Mouse (Mus musculus): ENCODE data around the gene Lrrc75a. TPM values are rescaled to one million over a fixed set of nuclear protein-coding genes. Genes with fewer than 3 reads are reported as not detected.

Gene Lrrc75a
- total and polyA plus RNA-seq, 3 experiments, result 7.0 to 8.9 TPM; not detected in 1

DNA sequence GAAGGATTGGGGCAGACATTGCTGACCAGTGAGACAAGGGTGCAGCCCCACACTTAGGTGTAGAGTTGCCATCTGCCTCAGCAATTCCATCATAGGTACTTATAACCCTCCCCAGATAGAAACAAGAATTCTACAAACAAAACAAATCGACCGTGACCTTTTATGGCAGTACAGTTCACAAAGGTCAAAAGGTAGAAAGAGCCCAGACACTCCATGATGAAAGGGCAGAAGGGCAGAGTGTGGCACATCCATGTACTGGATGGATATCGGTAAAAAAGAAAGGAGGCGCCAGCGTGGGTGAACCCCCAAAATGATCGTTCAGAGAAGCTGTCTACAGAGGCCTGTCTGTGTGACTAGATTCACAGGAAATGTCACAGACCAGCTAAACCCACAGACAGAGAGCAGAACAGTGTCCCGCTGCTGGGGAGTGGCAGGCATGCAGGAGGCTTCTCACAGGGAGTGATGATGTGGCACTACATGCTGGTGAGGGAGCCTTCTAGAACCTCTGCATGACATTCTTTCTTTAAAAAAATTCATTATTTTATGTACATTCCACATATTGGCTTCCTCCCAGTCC is 30.5 kb upstream of the Lrrc75a start:
- DNase-seq (ENCODE audit: low read depth, low spot score), result no peak
- Histone ChIP-seq H3K4me3 (ENCODE audit: control insufficient read depth in 1 of 2, insufficient read depth in 1 of 2, low read depth in 2 of 2, low read length in 2 of 2) (no peak overlapping the region), H3K4me1 (ENCODE audit: control insufficient read depth in 1 of 2, insufficient read depth in 2 of 2, low read length in 2 of 2) (peaks cover 0 to 4% of the 10 kb centered on the region in 2 experiments; a peak in 2 of 4 replicates), H3K36me3 (ENCODE audit: control insufficient read depth in 1 of 2, insufficient read depth in 2 of 2, low read length in 2 of 2) (no peaks in the 10 kb centered on the region), H3K9me3 (replicated peaks; ENCODE audit: insufficient read depth, low read length) (no peaks in the 10 kb centered on the region), H3K9ac (ENCODE audit: control insufficient read depth, low read depth, low read length, poor library complexity, severe bottlenecking) (no peak overlapping the region), H3K79me2 (ENCODE audit: control insufficient read depth, insufficient read depth, low read length, poor library complexity) (no peaks in the 10 kb centered on the region), H3K27ac (ENCODE audit: control insufficient read depth, low read depth, low read length) (no peak overlapping the region), H3K27me3 (ENCODE audit: control insufficient read depth in 1 of 2, insufficient read depth in 2 of 2, low read length in 2 of 2) (no peaks in the 10 kb centered on the region; a peak in 1 of 4 replicates)
- TF ChIP-seq ETS1 (IDR thresholded peaks at IDR 0.05; ENCODE audit: low read depth, low read length) (no peak), POLR2AphosphoS5 (IDR thresholded peaks at IDR 0.05; ENCODE audit: borderline replicate concordance, low read depth, low read length) (no peak), JUND (IDR thresholded peaks at IDR 0.05; ENCODE audit: low read depth, low read length) (no peak), BHLHE40 (IDR thresholded peaks at IDR 0.05; ENCODE audit: borderline replicate concordance, low read depth, low read length) (no peak), CHD1 (IDR thresholded peaks at IDR 0.05; ENCODE audit: low read depth, low read length) (no peak), SIN3A (IDR thresholded peaks at IDR 0.05; ENCODE audit: low read length) (no peak), E2F4 (IDR thresholded peaks at IDR 0.05; ENCODE audit: borderline replicate concordance, low read depth, low read length) (no peak), TBP (IDR thresholded peaks at IDR 0.05; ENCODE audit: low read depth, low read length) (no peak), USF1 (IDR thresholded peaks at IDR 0.05; ENCODE audit: low read depth, low read length) (no peak), TAL1 (IDR thresholded peaks at IDR 0.05; ENCODE audit: low read length) (no peak), KAT2A (conservative IDR thresholded peaks at IDR 0.05; ENCODE audit: low read depth, low read length) (no peak), POLR2AphosphoS2 (IDR thresholded peaks at IDR 0.05; ENCODE audit: low read length) (no peak), SMC3 (IDR thresholded peaks at IDR 0.05; ENCODE audit: low read depth, low read length) (no peak)

DNA sequence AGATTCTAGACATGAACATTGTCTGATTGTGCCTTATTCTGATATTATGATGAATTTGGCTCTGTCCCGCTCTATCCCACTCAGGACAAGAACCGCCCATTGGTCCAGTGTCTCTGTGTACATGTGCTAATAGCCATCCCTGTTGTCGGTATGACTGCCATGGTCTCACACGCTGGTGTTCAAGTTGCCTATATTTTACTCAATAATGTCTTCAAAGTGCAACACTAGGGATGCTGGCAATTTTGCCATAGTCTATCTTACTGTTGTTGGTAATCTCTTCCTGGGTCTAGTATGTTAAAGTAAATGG is 27.9 kb upstream of the Lrrc75a start:
- DNase-seq (ENCODE audit: low read depth, low spot score), result no peak
- H3K9me3 ChIP-seq (replicated peaks; ENCODE audit: insufficient read depth, low read length), result no peaks in the 10 kb centered on the region
- H3K4me1 ChIP-seq (ENCODE audit: control insufficient read depth in 1 of 2, insufficient read depth in 2 of 2, low read length in 2 of 2), result peaks cover 0 to 4% of the 10 kb centered on the region in 2 experiments; a peak in 2 of 4 replicates
- TF ChIP-seq ELF1 (IDR thresholded peaks at IDR 0.05; ENCODE audit: low read depth, low read length), result no peak
- no peak for TF ChIP-seq MAFK (IDR thresholded peaks at IDR 0.05; ENCODE audit: borderline replicate concordance, low read depth, low read length)
- no peak for TF ChIP-seq TAL1 (IDR thresholded peaks at IDR 0.05; ENCODE audit: low read length)
- TF ChIP-seq RAD21 (IDR thresholded peaks at IDR 0.05; ENCODE audit: low read depth, low read length), result no peak
- no peak for TF ChIP-seq ETS1 (IDR thresholded peaks at IDR 0.05; ENCODE audit: low read depth, low read length)
- no peak for TF ChIP-seq POLR2AphosphoS5 (IDR thresholded peaks at IDR 0.05; ENCODE audit: borderline replicate concordance, low read depth, low read length)
- no peak for TF ChIP-seq ZC3H11A (IDR thresholded peaks at IDR 0.05; ENCODE audit: low read depth, low read length)
- no peak for TF ChIP-seq CHD2 (IDR thresholded peaks at IDR 0.05; ENCODE audit: low read length)
- TF ChIP-seq POLR2A (IDR thresholded peaks at IDR 0.05; ENCODE audit: control insufficient read depth in 1 of 2, insufficient read depth in 1 of 2, low read depth in 1 of 2, low read length in 2 of 2, poor library complexity in 1 of 2), result no peak
- TF ChIP-seq SIN3A (IDR thresholded peaks at IDR 0.05; ENCODE audit: low read length), result no peak
- TF ChIP-seq TBP (IDR thresholded peaks at IDR 0.05; ENCODE audit: low read depth, low read length), result no peak
- no peak for TF ChIP-seq CHD1 (IDR thresholded peaks at IDR 0.05; ENCODE audit: low read depth, low read length)
- TF ChIP-seq MYC (IDR thresholded peaks at IDR 0.05; ENCODE audit: low read depth, low read length), result no peak
- TF ChIP-seq CTCF (IDR thresholded peaks at IDR 0.05 in 2 of 3, conservative IDR thresholded peaks at IDR 0.05 in 1 of 3; ENCODE audit: control insufficient read depth in 1 of 3, insufficient read depth in 1 of 3, low read depth in 2 of 3, low read length in 3 of 3, poor library complexity in 1 of 3, severe bottlenecking in 1 of 3), result no peak
- no peak for TF ChIP-seq MAZ (IDR thresholded peaks at IDR 0.05; ENCODE audit: low read depth, low read length)
- TF ChIP-seq NRF1 (IDR thresholded peaks at IDR 0.05; ENCODE audit: insufficient read depth, low read depth, low read length, poor library complexity, severe bottlenecking), result no peak
- TF ChIP-seq RCOR1 (IDR thresholded peaks at IDR 0.05; ENCODE audit: low read depth, low read length), result no peak
- no peaks in the 10 kb centered on the region; a peak in 1 of 4 replicates for H3K27me3 ChIP-seq (ENCODE audit: control insufficient read depth in 1 of 2, insufficient read depth in 2 of 2, low read length in 2 of 2)
- H3K4me3 ChIP-seq (ENCODE audit: control insufficient read depth in 1 of 2, insufficient read depth in 1 of 2, low read depth in 2 of 2, low read length in 2 of 2), result no peak overlapping the region
- H3K79me2 ChIP-seq (ENCODE audit: control insufficient read depth, insufficient read depth, low read length, poor library complexity), result no peaks in the 10 kb centered on the region
- no peaks in the 10 kb centered on the region for H3K36me3 ChIP-seq (ENCODE audit: control insufficient read depth in 1 of 2, insufficient read depth in 2 of 2, low read length in 2 of 2)
- no peak overlapping the region for H3K9ac ChIP-seq (ENCODE audit: control insufficient read depth, low read depth, low read length, poor library complexity, severe bottlenecking)
- no peak overlapping the region for H3K27ac ChIP-seq (ENCODE audit: control insufficient read depth, low read depth, low read length)
